Mouse (Mus musculus) embryonic facial prominence, embryonic 12.5 days (tissue): ENCODE measurements around the gene Zfp74. TPM values are rescaled to one million over a fixed set of nuclear protein-coding genes. Genes with fewer than 3 reads are reported as not detected.
"Not testable (repeated sequence)": the region's sequence is repeated elsewhere in the genome, so short reads cannot be mapped to it uniquely, and the experiment has no call there.

Experiments
- ATAC-seq: fragments of 200-750 bp; cut with Nextera tagmentation; 2 replicates; pipeline ENCODE4 v1.8.0; 2017; ENCODE audit not compliant: insufficient number of reproducible peaks, insufficient read depth, low FRiP score, low TSS enrichment
- H3K27ac ChIP-seq: fragments of 300-500 bp; sonication (generic); 2 replicates; pipeline ENCODE4 v1.5.1; 2016; ENCODE audit warnings: mild to moderate bottlenecking
- H3K27me3 ChIP-seq: fragments of 300-500 bp; sonication (generic); 2 replicates; pipeline ENCODE4 v1.6.1; 2016; ENCODE audit warnings: mild to moderate bottlenecking, moderate library complexity
- H3K36me3 ChIP-seq: fragments of 300-500 bp; sonication (generic); 2 replicates; pipeline ENCODE4 v1.6.1; 2016; ENCODE audit warnings: mild to moderate bottlenecking
- H3K4me1 ChIP-seq: fragments of 300-500 bp; sonication (generic); 2 replicates; pipeline ENCODE4 v1.6.1; 2016
- H3K4me2 ChIP-seq: fragments of 300-500 bp; sonication (generic); replicated peaks from 2 replicates; pipeline ENCODE4 v1.6.1; 2016; ENCODE audit warnings: mild to moderate bottlenecking, moderate library complexity
- H3K4me3 ChIP-seq: fragments of 300-500 bp; sonication (generic); 2 replicates; pipeline ENCODE4 v1.5.1; 2016; ENCODE audit warnings: mild to moderate bottlenecking
- H3K9ac ChIP-seq: fragments of 300-500 bp; sonication (generic); 2 replicates; pipeline ENCODE4 v1.6.1; 2016; ENCODE audit warnings: mild to moderate bottlenecking, moderate library complexity
- H3K9me3 ChIP-seq: fragments of 300-500 bp; sonication (generic); 2 replicates; pipeline ENCODE4 v1.6.1; 2016; ENCODE audit warnings: mild to moderate bottlenecking, moderate library complexity
- WGBS: fragments of 180-500 bp; shearing (Covaris S2); methylation state at CpG from one replicate; pipeline ENCODE4 v1.1.7; 2016; 5-methylcytosine and 5-hydroxymethylcytosine counted together
- polyA plus RNA-seq: library from polyadenylated mRNA; unstranded; fragments of >200 nt; fragmentation: Nextera tagmentation; extraction: Ambion mirVana; gene quantifications from 2 replicates; pipeline ENCODE4 v1.2.1, GENCODE M21; 2016

Gene Zfp74
- polyA plus RNA-seq, 1 experiment from 2014 or later = 17.2 TPM

- Histone ChIP-seq H3K9me3 (no peaks in the 10 kb centered on the region), H3K4me2 (peak overlapping the region; percentile 55; the same call in 1 of the 2 replicates), H3K4me3 (no peak overlapping the region), H3K27me3 (no peaks in the 10 kb centered on the region), H3K9ac (no peak overlapping the region), H3K4me1 (peaks cover 18% of the 10 kb centered on the region; the same call in 1 of the 2 replicates), H3K27ac (no peak overlapping the region), H3K36me3 (peaks cover 15% of the 10 kb centered on the region)
- WGBS = 76% methylated on average over 4 of the region's 4 CpGs
- ATAC-seq = no peak
Observed at GRCm38 (mm10) chr7:29982341-29982740, 28.5 kb upstream of the Zfp74 start.

- WGBS = 82% methylated on average over 3 of the region's 3 CpGs
- Histone ChIP-seq H3K4me3 (no peak overlapping the region), H3K4me2 (no peak overlapping the region), H3K9me3 (no peaks in the 10 kb centered on the region), H3K4me1 (peaks cover 18% of the 10 kb centered on the region; the same call in 1 of the 2 replicates), H3K36me3 (peaks cover 10% of the 10 kb centered on the region), H3K9ac (no peak overlapping the region), H3K27ac (no peak overlapping the region), H3K27me3 (no peaks in the 10 kb centered on the region)
- ATAC-seq = no peak
Observed at GRCm38 (mm10) chr7:29981860-29982259, 28.0 kb upstream of the Zfp74 start.

DNA sequence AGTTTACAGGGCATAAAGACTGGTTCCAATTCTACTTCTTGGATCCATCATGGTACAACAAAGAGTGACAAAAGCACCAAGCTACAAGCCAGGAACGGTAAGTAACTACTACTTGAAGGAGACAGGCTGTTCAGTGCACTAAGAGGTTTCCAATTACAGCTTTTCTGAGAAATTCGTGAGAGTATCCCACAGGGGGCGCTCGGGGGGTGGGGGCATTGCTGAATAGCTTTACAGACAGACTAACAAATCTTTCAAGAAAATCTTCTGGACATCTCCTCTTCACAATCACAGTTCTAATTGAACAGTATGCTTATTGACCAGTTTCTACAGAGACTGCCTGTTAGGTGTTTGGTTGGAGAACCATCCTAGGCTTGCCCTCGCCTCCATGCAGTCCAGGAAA lies 27.6 kb upstream of the Zfp74 start:
- Histone ChIP-seq H3K4me2 (no peak overlapping the region), H3K27me3 (no peaks in the 10 kb centered on the region), H3K9me3 (no peaks in the 10 kb centered on the region), H3K4me3 (no peak overlapping the region), H3K9ac (no peak overlapping the region), H3K27ac (no peak overlapping the region), H3K4me1 (peaks cover 18% of the 10 kb centered on the region; the same call in 1 of the 2 replicates), H3K36me3 (peaks cover 10% of the 10 kb centered on the region; the same call in 1 of the 2 replicates)
- WGBS = 39% methylated on average over 5 of the region's 5 CpGs
- no peak for ATAC-seq

DNA sequence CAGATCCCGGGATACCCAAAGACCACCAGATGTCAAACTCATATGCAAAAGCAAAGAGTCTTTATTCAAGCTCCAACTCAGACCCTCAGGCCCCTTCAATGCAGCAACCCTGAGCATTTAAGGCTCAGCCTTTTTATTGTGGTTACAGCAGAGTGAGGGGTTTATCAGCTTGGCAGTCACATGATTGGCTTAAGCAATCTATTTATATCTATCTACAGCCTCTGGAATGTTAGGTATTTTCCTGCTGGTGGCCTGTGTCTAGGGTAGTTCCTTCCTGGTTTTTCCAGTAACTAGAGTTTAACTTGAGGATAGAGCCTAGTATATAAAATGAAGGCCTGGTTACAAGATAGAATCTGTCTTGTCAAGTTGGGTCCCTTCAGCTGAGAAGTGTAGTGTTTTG lies 26.9 kb upstream of the Zfp74 start:
- 89% methylated on average over 1 of the region's 1 CpGs for WGBS
- Histone ChIP-seq H3K9ac (no peak overlapping the region), H3K36me3 (peaks cover 3% of the 10 kb centered on the region; the same call in 1 of the 2 replicates), H3K27me3 (no peaks in the 10 kb centered on the region), H3K4me3 (no peak overlapping the region), H3K4me2 (no peak overlapping the region), H3K9me3 (no peaks in the 10 kb centered on the region), H3K4me1 (peaks cover 16% of the 10 kb centered on the region; the same call in 1 of the 2 replicates), H3K27ac (no peak overlapping the region)
- no peak for ATAC-seq

- WGBS = 80% methylated on average over 9 of the region's 9 CpGs
- Histone ChIP-seq H3K27me3 (no peaks in the 10 kb centered on the region), H3K4me2 (no peak overlapping the region), H3K9me3 (no peaks in the 10 kb centered on the region), H3K4me1 (no peaks in the 10 kb centered on the region), H3K27ac (no peak overlapping the region), H3K4me3 (no peak overlapping the region), H3K36me3 (no peaks in the 10 kb centered on the region), H3K9ac (no peak overlapping the region)
- ATAC-seq = no peak
Observed at GRCm38 (mm10) chr7:29970686-29971085, 16.8 kb upstream of the Zfp74 start.

DNA sequence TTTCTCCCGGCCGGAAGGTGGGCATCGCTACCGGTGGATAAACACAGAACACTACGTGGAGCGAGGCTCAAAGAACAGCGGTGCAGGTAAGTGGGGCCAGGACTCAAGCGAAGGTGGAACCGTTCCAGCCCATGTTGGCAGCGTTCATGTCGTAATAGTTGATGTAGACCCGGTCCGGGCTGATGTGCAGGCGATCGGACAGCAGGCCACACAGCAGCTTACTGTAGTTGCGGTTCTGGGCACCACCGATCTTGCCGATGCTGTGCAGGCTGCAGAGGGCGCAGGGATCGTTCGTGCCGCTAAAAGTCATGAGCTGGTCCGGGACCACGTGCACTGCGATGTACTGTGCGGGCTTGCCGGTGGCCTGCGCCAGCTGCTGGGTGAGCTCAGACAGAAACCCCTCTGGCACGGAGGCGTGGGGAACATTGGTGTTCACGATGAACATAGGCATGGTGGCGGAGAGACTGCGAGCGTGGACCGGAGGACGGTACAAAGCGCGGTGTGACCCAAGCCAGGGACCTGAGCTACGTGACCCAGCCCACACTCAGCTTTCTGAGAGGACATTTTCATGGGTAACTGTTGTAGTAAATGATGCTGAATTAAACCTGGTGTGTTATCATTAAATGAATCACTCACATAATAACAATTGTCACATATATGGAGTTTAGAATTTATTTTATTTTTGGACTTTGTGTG lies 11.4 kb upstream of the Zfp74 start:
- not testable (repeated sequence) for ATAC-seq, H3K4me1 ChIP-seq
- WGBS = 47% methylated on average over 39 of the region's 39 CpGs

GRCm38 (mm10) chr7:29959004-29959403 lies 5.1 kb upstream of the Zfp74 start:
- Histone ChIP-seq H3K27me3 (no peaks in the 10 kb centered on the region), H3K4me2 (no peak overlapping the region), H3K9me3 (no peaks in the 10 kb centered on the region), H3K27ac (no peak overlapping the region), H3K4me1 (no peaks in the 10 kb centered on the region), H3K36me3 (no peaks in the 10 kb centered on the region), H3K4me3 (no peak overlapping the region), H3K9ac (no peak overlapping the region)
- ATAC-seq = no peak
- WGBS = 50% methylated on average over 3 of the region's 3 CpGs

More for the DNA sequence above, 11.4 kb upstream of the Zfp74 start:
- H3K9ac ChIP-seq, H3K4me3 ChIP-seq, H3K4me2 ChIP-seq, H3K27me3 ChIP-seq, H3K36me3 ChIP-seq, H3K27ac ChIP-seq, H3K9me3 ChIP-seq: not testable (repeated sequence)

- no peak overlapping the region for H3K4me2 ChIP-seq
- no peak overlapping the region for H3K4me3 ChIP-seq
- no peaks in the 10 kb centered on the region for H3K27me3 ChIP-seq
- H3K9ac ChIP-seq = no peak overlapping the region
- ATAC-seq = no peak
- no peaks in the 10 kb centered on the region for H3K36me3 ChIP-seq
- H3K9me3 ChIP-seq = no peaks in the 10 kb centered on the region
- 87% methylated on average over 11 of the region's 11 CpGs for WGBS
- no peak overlapping the region for H3K27ac ChIP-seq
- H3K4me1 ChIP-seq = no peaks in the 10 kb centered on the region; the same call in 1 of the 2 replicates
Observed at GRCm38 (mm10) chr7:29958125-29958724, 4.3 kb upstream of the Zfp74 start.

DNA sequence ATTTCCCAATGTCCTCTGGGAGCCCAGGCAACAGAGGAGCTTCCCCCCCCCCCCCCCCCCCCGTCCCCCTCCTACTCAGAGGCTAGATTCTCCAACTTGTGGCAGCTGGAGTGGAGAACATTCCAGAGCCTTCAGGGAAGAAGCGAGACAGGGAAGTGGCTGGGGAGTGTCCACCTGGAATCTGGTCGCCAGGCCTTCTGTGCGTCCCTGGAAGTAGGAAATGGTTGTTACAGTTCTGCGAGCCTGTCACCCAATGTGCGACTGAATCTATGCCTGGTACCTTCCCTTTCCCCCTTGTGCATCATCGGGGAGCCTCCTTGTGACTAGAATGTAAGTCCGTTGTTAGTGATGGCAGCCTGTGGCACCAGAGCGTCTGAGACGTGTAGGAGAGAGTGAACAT lies 2.4 kb upstream of the Zfp74 start:
- WGBS = 53% methylated on average over 10 of the region's 10 CpGs

DNA sequence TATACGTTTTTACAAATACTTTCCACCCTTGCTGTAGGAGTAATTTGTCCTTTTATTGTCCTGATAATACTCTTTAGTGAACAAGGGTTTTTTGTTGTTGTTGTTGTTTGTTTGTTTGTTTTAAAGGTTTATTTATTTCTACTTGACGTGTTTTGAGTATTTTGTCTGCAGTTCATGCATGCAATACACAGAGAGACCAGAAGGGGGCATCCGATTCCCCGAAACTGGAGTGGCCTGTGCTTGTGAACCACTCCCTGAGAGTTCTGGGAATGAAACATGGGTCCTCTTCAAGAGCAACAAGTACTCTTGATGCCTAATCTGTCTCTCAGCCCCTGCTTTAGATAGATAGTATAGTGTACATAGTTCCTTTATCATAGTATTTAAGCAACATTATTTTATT lies 842 bp upstream of the Zfp74 start:
- H3K36me3 ChIP-seq = peaks cover 10% of the 10 kb centered on the region
- 19% methylated on average over 4 of the region's 4 CpGs for WGBS
- no peaks in the 10 kb centered on the region; the same call in 1 of the 2 replicates for H3K4me1 ChIP-seq
- no peak overlapping the region for H3K27ac ChIP-seq
- H3K4me2 ChIP-seq = peak overlapping the region; percentile 56
- 0 out of 2 replicates have a peak overlapping the region, but pooled peaks have one; percentile 74 for H3K4me3 ChIP-seq
- no peaks in the 10 kb centered on the region for H3K9me3 ChIP-seq
- no peak for ATAC-seq
- H3K9ac ChIP-seq = no peak overlapping the region
- no peaks in the 10 kb centered on the region for H3K27me3 ChIP-seq

More for the DNA sequence above, 2.4 kb upstream of the Zfp74 start:
- H3K4me1 ChIP-seq = no peaks in the 10 kb centered on the region; the same call in 1 of the 2 replicates
- no peak for ATAC-seq
- H3K4me2 ChIP-seq = no peak overlapping the region; the same call in 1 of the 2 replicates
- H3K9ac ChIP-seq = no peak overlapping the region
- H3K4me3 ChIP-seq = no peak overlapping the region
- H3K36me3 ChIP-seq = no peaks in the 10 kb centered on the region
- H3K27me3 ChIP-seq = no peaks in the 10 kb centered on the region
- H3K27ac ChIP-seq = no peak overlapping the region
- H3K9me3 ChIP-seq = no peaks in the 10 kb centered on the region

DNA sequence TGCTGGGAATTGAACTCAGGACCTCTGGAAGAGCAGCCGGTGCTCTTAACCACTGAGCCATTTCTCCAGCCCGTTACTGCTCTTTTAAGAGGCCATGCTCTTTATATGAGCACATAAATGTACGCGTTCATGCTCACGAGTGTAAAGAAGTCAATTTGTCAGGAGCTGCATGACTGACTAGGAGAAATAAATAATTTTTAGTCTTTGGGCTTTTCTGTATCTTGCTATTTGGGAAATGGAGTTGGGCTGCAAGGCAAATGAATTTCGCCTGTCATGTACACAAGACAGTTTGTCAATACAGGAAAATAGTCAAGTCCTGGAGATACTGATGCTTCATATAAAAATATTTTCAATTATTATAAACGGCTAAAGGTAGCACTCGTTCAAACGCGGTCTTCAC lies 803 bp downstream of the Zfp74 start:
- WGBS = 49% methylated on average over 10 of the region's 10 CpGs
- H3K27me3 ChIP-seq = no peaks in the 10 kb centered on the region
- H3K27ac ChIP-seq = peak overlapping the region; percentile 97
- H3K4me1 ChIP-seq = no peaks in the 10 kb centered on the region; the same call in 1 of the 2 replicates
- H3K4me2 ChIP-seq = peak overlapping the region; percentile 56
- no peaks in the 10 kb centered on the region for H3K9me3 ChIP-seq
- peak overlapping the region; percentile 74 for H3K4me3 ChIP-seq
- peak overlapping the region; percentile 90 for H3K9ac ChIP-seq
- peaks cover 20% of the 10 kb centered on the region for H3K36me3 ChIP-seq
- ATAC-seq = no peak

GRCm38 (mm10) chr7:29944201-29944600 lies 9.7 kb downstream of the Zfp74 start:
- Histone ChIP-seq H3K27me3 (no peaks in the 10 kb centered on the region), H3K9ac (no peak overlapping the region), H3K4me3 (no peak overlapping the region), H3K36me3 (peaks cover 40% of the 10 kb centered on the region), H3K27ac (no peak overlapping the region), H3K4me2 (no peak overlapping the region), H3K4me1 (no peaks in the 10 kb centered on the region), H3K9me3 (no peaks in the 10 kb centered on the region)
- ATAC-seq = no peak
- WGBS = 80% methylated on average over 2 of the region's 2 CpGs
